Mouse (Mus musculus): Measurements from ENCODE around the gene Pafah2.

GRCm38 (mm10) chr4:134359649-134360048 is 36.5 kb upstream of the Pafah2 start:
- TF ChIP-seq CTCF (IDR thresholded peaks at IDR 0.05; ENCODE audit: extremely low read depth, insufficient read depth, insufficient read length, insufficient replicate concordance), result no peak
- TF ChIP-seq POLR2A (IDR thresholded peaks at IDR 0.05; ENCODE audit: low read depth, low read length), result no peak

Data from spleen, adult 2 months (tissue).